In genomic region chr17:94750136-94750729, GRCm38 (mm10) we compare ENCODE assay signal across 8 mouse cellular contexts. TPM values are rescaled to one million over a fixed set of nuclear protein-coding genes. Genes with fewer than 3 reads are reported as not detected.
A peak's percentile ranks its signal among the peaks of the same experiment; 100 is the strongest.
DNase-seq lines count a peak whose midpoint lies in the region; ATAC-seq and TF ChIP-seq lines count a peak whose summit lies in the region.

No protein-coding gene starts in this region.

- H3K27ac ChIP-seq in cortical plate, adult 2 months (ENCODE audit: insufficient read depth, low read length): no peak overlapping the region
- peak overlapping the region; percentile 94 for H3K27ac ChIP-seq in hindbrain, postnatal 0 days
- peak overlapping the region; percentile 92; the same call in 1 of the 2 replicates for H3K27ac ChIP-seq in midbrain, postnatal 0 days (ENCODE audit: low read depth, low read length)

- H3K9ac ChIP-seq in hindbrain, postnatal 0 days (replicated peaks; ENCODE audit: low read length): peak overlapping the region; percentile 47
- H3K9ac ChIP-seq in midbrain, postnatal 0 days (replicated peaks; ENCODE audit: low read length, poor library complexity, severe bottlenecking): no peak overlapping the region

- no peak for TF ChIP-seq CTCF in lung, adult 2 months (IDR thresholded peaks at IDR 0.05; ENCODE audit: insufficient read depth, low read length)
- no peak for TF ChIP-seq CTCF in cortical plate, adult 2 months (IDR thresholded peaks at IDR 0.05; ENCODE audit: extremely low read depth, insufficient read depth, low read length)
- no peak for TF ChIP-seq CTCF in hindbrain, postnatal 0 days (IDR thresholded peaks at IDR 0.05; ENCODE audit: low read depth)
- TF ChIP-seq CTCF in midbrain, postnatal 0 days (IDR thresholded peaks at IDR 0.05): no peak

- H3K4me1 ChIP-seq in lung, adult 2 months (ENCODE audit: control insufficient read depth, insufficient read depth, low read length): no peaks in the 10 kb centered on the region
- H3K4me1 ChIP-seq in cortical plate, adult 2 months (ENCODE audit: control insufficient read depth, insufficient read depth, low read length): peaks cover under 1% of the 10 kb centered on the region; the same call in 1 of the 2 replicates
- no peaks in the 10 kb centered on the region for H3K4me1 ChIP-seq in hindbrain, postnatal 0 days (ENCODE audit: insufficient read depth, low read length)
- H3K4me1 ChIP-seq in midbrain, postnatal 0 days (ENCODE audit: insufficient read depth, low read length): no peaks in the 10 kb centered on the region

- 2% methylated on average over 22 of the region's 22 CpGs for WGBS in lung, adult 2 months
- WGBS in hindbrain, postnatal 0 days: 2% methylated on average over 22 of the region's 22 CpGs
- 2% methylated on average over 22 of the region's 22 CpGs for WGBS in midbrain, postnatal 0 days

- no peak for DNase-seq in lung, adult 2 months
- no peak for DNase-seq in lung, postnatal 10 days
- DNase-seq in hindbrain, postnatal 0 days (ENCODE audit: low spot score): no peak
- no peak for DNase-seq in midbrain, postnatal 0 days (ENCODE audit: low spot score)
- DNase-seq in retina, postnatal 1 day: no peak
- no peak for DNase-seq in ovary, postnatal 36 days (ENCODE audit: low spot score)
- no peak for DNase-seq in MN1 (ENCODE audit: low spot score)

- no peaks in the 10 kb centered on the region for H3K9me3 ChIP-seq in hindbrain, postnatal 0 days (ENCODE audit: low read length)
- no peaks in the 10 kb centered on the region for H3K9me3 ChIP-seq in midbrain, postnatal 0 days (ENCODE audit: low read length)

- no peaks in the 10 kb centered on the region for H3K27me3 ChIP-seq in hindbrain, postnatal 0 days (ENCODE audit: insufficient read depth, low read length)
- H3K27me3 ChIP-seq in midbrain, postnatal 0 days (ENCODE audit: insufficient read depth, low read length): no peaks in the 10 kb centered on the region

- ATAC-seq in hindbrain, postnatal 0 days: no peak
- no peak; the same call in 1 of the 2 replicates for ATAC-seq in midbrain, postnatal 0 days (ENCODE audit: low FRiP score)

- TF ChIP-seq POLR2A in lung, adult 2 months (IDR thresholded peaks at IDR 0.05; ENCODE audit: borderline replicate concordance, extremely low read depth, low read depth, low read length): no peak
- no peak for TF ChIP-seq POLR2A in cortical plate, adult 2 months (IDR thresholded peaks at IDR 0.05; ENCODE audit: extremely low read depth, insufficient read depth, low read length)

- no peaks in the 10 kb centered on the region for H3K36me3 ChIP-seq in hindbrain, postnatal 0 days (ENCODE audit: insufficient read depth, low read length)
- no peaks in the 10 kb centered on the region for H3K36me3 ChIP-seq in midbrain, postnatal 0 days (ENCODE audit: insufficient read depth, low read length)

- H3K4me3 ChIP-seq in lung, adult 2 months (replicated peaks; ENCODE audit: extremely low read depth, low read depth, low read length): peak overlapping the region; percentile 100
- H3K4me3 ChIP-seq in cortical plate, adult 2 months (ENCODE audit: insufficient read depth, low read length): peak overlapping the region; percentile 63
- H3K4me3 ChIP-seq in hindbrain, postnatal 0 days (ENCODE audit: low read length): peak overlapping the region; percentile 64
- peak overlapping the region; percentile 51 for H3K4me3 ChIP-seq in midbrain, postnatal 0 days (ENCODE audit: low read depth, low read length)

- H3K4me2 ChIP-seq in hindbrain, postnatal 0 days (ENCODE audit: low read depth, low read length): peak overlapping the region; percentile 76
- H3K4me2 ChIP-seq in midbrain, postnatal 0 days (ENCODE audit: low read depth, low read length, poor library complexity, severe bottlenecking): peak overlapping the region; percentile 68

RNA-seq across cellular contexts. Expression of gene Mettl4, which starts 0.4 kb away (rescaled TPM):
- 2.8 and 3.9 TPM in 2 replicates for polyA plus RNA-seq in lung, adult 2 months (2012; rRNA removed)
- 9.4 and 9.6 TPM in 2 replicates for polyA plus RNA-seq in cortical plate, adult 2 months (2012; rRNA removed)
- 12.0 and 14.1 TPM in 2 replicates for total RNA-seq in hindbrain, postnatal 0 days (2014; rRNA removed)
- 9.5 and 10.2 TPM in 2 replicates for polyA plus RNA-seq in hindbrain, postnatal 0 days (2015; fragmentation: Nextera tagmentation; extraction: Ambion mirVana)
- 16.9 and 17.5 TPM in 2 replicates for total RNA-seq in midbrain, postnatal 0 days (2014; rRNA removed)
- 7.3 and 8.2 TPM in 2 replicates for polyA plus RNA-seq in midbrain, postnatal 0 days (2015; fragmentation: Nextera tagmentation; extraction: Ambion mirVana)
